Mouse (Mus musculus) large intestine, adult 2 months (tissue): ENCODE results near the gene Man1c1. TPM values are rescaled to one million over a fixed set of nuclear protein-coding genes. Genes with fewer than 3 reads are reported as not detected.

Experiments used
- DNase-seq: peaks from one replicate; pipeline ENCODE4 v3.0.0-alpha.2; 2012; ENCODE audit warnings: low read depth, low spot score
- WGBS: fragments of 180-500 bp; shearing (Covaris S2); methylation state at CpG from one replicate; pipeline ENCODE4 v1.1.7; 2018; 5-methylcytosine and 5-hydroxymethylcytosine counted together
- polyA plus RNA-seq: library from polyadenylated mRNA; depleted of rRNA; stranded (reverse); fragments of >200 nt; gene quantifications from 2 replicates; pipeline ENCODE4 v1.2.3, GENCODE M21; 2012

Man1c1 gene
- polyA plus RNA-seq, 1 experiment = 2.3 TPM

DNA sequence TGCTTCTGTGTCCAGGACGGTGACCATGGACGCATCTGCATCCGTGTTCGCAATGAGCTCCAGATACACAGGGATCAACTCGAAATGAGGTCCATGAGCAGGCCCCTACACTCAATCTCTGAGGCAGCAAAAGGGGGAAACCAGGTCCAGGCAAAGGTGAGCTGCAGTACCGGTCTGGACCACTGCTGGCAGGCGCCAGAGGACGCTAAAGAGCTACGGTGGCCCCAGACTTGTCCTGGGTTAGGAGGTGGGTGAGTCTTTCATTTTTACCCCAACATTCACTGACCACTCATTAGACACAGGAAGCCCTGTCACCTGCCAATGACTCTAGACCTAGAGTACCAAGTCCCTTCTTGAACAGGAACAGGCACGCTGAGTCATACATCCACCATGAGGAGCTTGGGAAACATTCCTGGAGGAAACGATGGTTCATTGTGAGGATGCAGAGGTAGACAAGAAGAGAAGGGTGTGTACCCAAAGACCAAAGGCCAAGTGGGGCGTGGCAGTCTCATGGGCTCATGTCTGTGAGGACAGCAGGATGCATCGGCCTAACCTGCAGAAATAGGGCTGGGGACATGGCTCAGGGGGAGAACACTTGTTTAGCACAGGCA is 21.8 kb upstream of the Man1c1 start:
- peak; percentile 69 for DNase-seq
- 56% methylated on average over 13 of the region's 13 CpGs for WGBS

DNA sequence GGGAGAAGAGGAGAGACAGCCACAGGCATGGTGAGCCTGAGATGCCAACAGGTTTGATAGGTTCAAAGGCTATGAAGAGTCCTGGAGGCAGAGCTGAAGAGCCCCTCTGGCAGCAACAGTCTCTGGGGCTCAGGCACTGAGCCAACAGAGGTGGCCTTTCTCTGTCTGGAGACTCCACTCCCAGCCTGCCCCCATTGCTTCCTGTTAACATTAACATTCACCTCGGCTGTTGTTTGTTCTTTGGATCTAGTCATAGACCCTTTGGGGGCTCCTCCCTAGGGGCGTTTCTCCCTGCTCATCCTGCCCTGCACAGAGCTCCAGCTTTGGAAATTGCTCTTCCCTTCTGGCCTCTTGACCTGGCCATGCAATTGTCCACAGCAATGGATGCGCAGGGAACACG is 20.9 kb upstream of the Man1c1 start:
- WGBS = 49% methylated on average over 4 of the region's 4 CpGs
- DNase-seq = no peak

DNA sequence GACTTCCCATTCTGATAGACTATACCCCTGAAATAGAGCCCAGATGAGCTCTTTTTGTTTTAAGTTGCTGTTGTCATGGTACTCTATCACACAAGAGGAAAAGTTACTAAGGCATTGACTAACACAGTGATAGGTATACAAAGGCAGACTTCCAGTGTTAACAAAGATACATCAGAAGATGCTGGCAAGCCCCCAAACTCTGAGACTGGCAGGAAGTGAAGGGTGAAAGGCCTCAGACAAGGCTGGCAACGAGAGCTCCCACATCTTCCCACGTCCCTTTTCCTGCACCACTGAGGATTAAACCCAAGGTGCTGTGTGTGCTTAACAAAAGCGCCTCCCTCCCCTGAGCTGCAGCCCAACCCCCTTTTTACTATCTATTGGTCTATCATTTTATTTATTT is 19.2 kb upstream of the Man1c1 start:
- WGBS = 84% methylated on average over 3 of the region's 3 CpGs
- no peak for DNase-seq

DNA sequence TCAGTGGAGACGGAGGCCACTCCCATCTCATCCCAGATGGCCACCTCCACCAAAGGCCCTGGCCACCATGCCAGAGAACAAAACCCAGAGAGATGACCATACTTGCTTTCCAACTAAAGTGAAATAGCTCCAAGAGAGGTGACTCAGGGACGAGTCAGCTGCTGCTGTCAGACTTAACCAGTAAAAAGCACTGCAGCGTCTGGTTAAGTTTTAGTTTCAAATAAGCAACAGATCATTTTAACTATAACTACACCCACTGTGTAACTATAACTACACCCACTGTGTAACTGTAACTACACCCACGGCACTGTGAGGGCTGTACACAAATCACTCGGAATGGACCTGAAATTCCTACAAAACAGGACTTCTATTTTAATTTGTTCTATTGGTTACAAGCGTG is 17.0 kb upstream of the Man1c1 start:
- 67% methylated on average over 6 of the region's 6 CpGs for WGBS
- DNase-seq = no peak

DNA sequence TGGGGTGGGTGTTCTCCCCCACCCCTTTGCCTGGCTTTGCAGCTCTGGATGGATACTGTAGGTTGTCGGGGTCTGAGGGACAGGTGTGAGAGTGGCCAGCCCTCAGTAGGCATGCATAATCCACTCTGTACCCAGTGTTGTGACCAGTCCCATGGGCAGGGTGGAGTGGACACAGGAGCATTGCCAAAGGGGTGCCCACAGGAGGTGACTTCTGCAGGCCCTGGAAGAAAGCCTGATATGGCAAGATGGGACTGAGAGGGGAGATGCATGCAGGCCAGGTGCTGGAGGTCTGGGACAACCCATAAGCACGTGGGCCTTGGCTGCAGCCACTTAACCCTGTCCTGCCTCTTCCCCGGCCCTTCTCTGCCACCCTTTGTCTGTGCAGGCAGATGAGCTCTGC is 16.3 kb upstream of the Man1c1 start:
- 69% methylated on average over 3 of the region's 3 CpGs for WGBS
- DNase-seq = no peak

DNA sequence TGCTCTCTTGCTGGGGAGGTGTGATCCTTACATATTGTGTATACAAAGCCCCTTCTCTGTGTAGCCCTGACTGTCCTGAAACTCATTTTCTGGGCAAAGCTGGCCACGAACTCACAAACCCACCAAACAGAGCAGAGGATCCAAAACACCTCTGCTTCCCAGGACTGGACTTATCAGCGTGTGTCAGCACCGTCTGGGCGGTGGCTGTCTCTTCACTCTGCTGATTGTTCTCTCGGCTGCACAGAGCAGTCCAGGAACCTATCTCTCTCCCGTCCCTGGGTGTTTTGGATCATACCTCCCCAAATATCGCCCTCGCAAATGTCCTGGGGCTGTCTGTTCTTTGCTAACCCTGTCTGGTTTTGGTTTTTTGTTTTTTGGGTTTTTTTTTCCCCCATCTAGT is 15.4 kb upstream of the Man1c1 start:
- no peak for DNase-seq
- WGBS = 77% methylated on average over 8 of the region's 8 CpGs

DNA sequence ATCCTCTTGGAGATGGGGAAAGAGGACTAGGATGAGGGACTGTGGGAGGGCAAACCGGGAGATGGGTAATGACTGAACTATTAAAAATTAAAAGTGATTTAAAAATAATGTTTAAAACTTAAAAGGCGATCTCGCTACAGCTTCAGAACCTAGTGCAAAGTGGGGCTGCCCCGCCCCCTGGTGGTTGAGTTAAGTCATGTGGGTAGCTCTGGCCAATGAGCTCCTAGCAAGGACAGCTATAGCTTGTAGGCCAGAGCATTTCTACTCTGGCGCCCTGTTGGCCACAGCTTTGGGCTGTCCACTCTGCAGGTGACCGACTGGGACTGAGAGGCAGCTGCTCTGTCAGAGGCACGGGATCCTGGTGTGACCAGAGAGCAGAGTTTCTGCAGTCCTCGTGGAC is 9.8 kb upstream of the Man1c1 start:
- no peak for DNase-seq
- WGBS = 6% methylated on average over 8 of the region's 8 CpGs

DNA sequence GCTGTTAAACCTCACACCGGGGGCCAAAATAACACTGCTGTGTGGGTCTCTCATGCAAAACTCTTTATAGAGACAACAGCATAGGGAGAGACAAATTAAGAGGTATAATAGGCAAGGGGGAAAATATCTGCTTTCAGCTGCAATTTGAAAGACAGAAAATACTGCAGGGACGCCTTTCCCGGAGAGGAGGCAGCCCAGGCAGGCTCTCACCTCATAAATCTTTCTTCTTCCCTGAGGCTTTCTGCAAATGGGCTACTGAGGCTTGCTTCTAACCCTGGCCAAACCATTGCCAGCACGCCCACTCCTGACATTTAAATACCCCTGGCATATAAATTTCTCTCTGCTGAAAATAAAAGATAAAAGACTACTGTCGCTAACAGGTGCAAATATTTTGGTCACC is 1.2 kb upstream of the Man1c1 start:
- WGBS = 58% methylated on average over 5 of the region's 5 CpGs
- DNase-seq = no peak

DNA sequence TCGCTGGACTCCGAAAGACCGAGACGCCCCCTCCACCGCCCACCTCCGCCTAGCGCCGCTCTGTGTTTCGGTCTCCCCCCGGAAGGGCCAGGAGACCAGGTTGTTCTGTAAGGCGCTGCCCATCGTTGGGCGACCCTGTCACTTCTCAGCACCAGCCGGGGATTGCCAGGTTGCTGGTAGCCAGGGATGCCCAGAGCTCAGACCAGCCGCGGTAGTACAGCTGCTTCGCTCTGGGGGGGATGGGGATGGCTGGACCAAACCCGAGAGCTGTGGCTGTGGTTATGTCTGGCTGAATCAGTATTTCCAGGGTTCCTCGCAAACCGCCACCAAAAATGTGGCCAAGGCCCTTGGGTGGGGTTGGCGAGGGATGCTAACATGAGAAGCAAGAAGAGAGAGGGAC is 500 bp upstream of the Man1c1 start:
- WGBS = 2% methylated on average over 21 of the region's 21 CpGs
- no peak for DNase-seq

DNA sequence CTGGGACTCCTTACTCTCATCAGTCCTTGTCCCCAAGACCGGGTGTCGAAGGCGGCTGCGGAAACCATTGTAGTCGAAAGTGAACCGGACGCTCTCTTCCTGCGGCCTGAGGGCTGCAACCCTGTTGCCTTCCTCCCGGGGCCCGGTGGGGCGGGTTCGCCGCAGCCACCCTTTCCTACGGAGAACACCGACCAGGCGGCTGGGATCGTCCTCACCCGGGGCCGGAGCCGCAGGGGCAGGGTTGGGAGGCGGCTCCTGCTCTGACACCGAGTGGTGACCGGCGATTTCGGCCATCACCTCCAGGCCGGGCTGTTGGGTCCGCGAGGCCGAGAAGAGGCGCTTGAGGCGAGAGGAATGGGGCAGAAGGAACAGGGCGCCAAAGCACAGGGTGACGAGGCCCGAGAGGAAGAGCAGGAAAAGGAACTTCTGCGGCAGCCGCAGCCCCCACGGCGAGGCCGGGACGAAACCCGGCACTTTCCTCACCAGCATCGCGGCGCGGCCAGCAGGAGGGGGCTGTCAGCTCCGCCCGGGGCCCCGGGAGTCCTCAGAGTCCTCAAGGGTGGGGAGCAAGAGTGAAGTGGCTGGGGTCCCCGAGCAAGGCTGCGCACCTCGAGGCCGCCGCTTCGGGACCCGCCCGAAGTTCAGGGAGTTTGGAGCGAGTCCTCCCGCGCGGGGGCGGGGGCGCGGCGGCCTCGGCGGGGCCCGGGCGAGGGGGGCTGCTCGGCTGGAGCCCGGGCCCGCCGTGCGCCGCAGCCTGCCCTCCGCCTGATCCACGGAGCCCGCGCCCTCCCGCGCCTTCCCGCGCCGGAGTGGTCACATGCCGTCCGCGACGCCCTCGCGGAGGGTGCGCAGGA is 882 bp downstream of the Man1c1 start:
- 1% methylated on average over 89 of the region's 90 CpGs for WGBS
- no peak for DNase-seq

DNA sequence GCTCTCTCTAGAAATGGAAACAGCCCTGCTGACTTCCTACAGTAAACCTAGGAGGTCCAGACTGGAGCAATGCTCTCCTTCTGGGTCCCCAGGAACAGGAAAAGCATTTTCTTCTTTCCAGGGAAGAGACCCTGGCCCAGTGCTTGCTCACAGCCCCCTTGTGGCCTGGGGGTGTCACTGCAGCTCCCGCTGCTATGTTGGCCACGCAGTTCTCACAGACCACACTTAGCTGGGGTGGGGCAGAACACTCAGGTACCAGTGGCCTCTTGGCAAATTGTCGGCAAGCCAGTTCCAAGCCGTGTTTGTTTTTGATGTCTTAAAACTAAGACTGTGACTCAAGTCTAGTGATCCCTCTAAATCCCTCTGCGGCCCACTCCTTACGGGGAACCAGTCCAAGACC is 2.2 kb downstream of the Man1c1 start:
- DNase-seq = no peak
- 6% methylated on average over 6 of the region's 6 CpGs for WGBS

DNA sequence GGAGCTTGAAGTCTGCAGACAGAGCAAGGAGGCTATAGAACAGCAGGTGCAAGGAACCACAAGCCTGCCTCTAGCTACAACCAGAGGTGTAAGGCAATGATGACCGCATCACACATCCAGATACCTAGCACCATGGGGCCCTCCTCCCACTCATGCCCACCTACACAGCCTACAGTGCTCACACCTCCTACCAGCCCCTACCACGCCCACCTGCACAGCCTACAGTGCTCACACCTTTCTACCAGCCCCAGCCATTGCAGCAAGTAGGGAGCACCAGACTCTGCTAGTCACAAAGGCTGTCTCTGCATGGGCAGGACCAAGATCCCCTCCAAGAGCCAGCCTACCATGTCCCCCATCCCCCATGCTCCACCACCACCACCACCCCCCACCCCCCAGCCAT is 3.2 kb downstream of the Man1c1 start:
- WGBS = 73% methylated on average over 2 of the region's 2 CpGs
- DNase-seq = no peak

DNA sequence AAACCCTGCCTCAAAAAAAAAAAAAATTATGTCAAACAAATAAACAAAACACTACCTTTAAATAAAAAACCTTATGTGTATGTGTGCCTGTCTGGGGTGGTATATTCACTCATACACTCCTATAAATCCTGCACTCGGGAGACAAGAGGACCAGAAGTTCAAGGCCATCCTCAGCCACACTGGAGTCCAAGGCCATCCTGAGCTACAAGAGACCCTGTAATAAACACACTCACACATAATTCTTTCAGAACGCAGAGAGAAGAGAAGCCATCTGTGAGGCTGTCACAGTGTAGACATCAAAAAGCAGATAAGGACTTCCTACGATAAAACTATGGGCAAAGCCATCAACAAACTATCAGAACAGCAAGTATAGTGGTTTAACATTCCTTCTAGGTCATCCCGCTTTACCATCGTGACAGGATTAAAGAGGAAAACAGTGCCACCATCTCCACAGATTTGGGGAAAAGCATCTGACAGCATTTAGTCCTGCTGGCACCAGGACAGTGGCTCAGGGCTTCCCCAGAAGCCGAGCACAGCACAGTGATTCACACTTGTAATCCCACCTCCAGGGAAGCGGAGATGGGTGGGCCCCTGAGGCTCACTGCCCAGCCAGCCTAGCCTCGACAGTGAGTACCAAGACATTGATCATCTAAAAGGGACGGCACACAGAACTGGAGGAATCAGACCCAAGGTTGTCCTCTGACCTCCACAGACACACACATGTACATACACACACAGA is 10.7 kb downstream of the Man1c1 start:
- WGBS = 66% methylated on average over 9 of the region's 9 CpGs
- no peak for DNase-seq

DNA sequence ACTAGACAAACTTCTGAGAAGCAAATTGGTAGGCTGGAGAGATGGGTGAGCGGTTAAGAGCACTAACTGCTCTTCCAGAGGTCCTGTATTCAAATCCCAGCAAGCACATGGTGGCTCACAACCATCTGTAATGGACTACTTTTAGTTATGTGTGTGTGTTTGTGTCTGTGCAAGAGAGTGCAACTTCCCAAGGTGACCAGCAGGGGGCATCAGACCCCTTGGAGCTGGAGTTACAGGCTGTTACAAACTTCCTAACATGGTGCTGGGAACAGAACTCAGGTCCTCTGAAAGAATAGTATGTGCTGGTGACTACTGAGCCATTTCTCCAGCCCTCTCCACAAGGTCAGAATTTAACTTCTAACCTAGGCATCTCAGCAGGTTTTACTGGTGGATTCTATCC is 11.7 kb downstream of the Man1c1 start:
- 100% methylated on average over 1 of the region's 1 CpGs for WGBS
- no peak for DNase-seq

DNA sequence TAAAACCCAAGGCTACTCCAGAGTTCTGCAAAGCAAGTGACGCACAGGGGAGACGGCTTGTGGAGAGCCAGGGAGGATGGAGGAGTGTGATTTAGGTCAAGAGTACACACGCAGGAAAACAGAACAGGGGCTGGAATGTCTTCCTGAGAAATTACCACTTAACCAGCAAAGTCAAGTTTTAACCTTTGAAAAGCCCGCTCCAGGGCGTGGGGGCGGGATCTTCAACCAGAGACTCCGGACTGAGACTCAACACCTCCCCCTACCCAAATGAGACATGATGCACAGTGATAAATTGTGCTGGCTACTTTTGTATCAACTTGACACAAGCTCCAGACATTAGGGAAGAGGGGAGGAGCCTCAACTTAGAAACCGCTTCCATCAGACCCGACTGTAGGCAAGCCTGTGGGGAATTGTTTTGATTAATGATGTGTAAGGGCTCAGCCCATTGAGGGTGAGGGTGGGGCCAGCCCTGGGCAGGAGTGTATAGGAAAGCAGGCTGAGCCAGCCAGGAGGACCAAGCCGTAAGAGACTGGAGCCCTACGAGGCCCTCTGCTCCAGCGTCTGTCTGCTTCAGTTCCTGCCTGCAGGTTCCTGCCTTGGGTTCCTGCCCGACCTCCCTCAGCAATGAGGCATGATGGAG is 17.9 kb downstream of the Man1c1 start:
- WGBS = 81% methylated on average over 13 of the region's 13 CpGs
- DNase-seq = no peak

DNA sequence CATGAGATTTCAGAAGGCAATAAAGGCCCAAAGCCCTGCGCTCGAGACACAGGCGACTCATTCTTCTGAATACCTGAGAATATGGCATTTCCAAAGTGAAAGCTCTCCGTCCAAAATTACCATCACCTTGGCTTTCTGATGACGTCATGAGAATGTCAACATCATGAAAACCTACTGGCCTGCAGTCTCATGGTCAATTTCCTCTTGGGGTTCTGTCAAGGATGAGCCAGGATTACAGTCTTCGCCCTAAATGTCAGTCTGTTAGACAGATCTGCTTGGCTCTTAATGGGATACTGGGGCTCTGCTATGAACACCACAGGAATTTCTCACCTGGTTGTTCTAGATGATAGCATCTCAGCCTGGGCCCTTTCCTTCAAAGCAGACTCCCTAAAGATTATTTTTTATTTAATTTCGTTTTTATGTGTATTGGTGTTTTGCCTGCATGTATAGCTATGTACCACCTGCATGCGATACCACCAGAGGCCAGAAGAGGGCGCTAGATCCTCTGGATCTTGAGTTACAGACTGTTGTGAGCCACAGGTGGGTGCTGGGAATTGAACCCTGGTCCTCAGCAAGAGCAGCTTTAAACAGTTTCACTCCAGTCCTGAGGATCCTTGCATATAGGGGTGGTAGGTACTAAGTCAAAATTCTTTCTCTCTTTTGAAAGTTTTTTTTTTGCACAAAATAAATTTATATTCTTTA is 19.3 kb downstream of the Man1c1 start:
- 71% methylated on average over 9 of the region's 9 CpGs for WGBS
- DNase-seq = no peak

DNA sequence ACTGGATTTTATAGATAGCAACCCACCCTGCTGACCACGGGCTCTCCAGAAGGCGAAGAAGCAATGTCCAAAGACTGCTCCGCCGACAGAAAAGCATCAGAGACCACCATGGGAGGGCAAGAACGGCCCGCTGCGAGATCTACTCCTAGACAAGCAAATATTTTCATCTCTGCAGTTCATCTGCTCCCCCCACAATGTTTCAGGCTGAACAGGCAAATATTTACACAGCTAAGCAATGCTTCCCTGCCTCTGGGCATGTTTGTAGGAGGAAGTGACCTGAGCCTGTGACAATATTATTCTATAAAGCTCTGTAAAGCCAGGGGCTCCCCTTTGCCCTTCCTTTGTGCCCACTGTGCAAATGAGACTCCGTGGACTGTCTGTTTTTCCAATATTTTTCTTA is 20.2 kb downstream of the Man1c1 start:
- DNase-seq = no peak
- 18% methylated on average over 8 of the region's 8 CpGs for WGBS

DNA sequence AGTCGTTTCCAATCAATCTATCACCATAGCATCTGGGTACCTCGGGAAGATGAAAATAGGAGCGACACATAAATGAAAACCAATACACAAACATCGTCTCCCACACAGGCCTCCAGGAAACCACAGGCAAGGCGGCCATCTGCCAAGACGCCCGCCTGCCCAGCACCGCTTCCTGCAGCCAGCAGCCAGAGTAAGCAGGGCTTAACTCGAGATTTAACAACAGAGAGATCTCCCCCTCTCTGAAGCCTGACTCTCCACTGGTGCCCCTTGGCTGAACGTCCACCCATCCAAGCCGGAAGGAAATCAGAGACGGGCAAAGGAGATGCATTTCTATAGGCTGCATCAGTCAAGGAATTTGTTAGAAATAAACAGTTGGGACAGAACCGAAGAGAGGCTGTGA is 21.1 kb downstream of the Man1c1 start:
- WGBS = 44% methylated on average over 13 of the region's 13 CpGs
- no peak for DNase-seq

DNA sequence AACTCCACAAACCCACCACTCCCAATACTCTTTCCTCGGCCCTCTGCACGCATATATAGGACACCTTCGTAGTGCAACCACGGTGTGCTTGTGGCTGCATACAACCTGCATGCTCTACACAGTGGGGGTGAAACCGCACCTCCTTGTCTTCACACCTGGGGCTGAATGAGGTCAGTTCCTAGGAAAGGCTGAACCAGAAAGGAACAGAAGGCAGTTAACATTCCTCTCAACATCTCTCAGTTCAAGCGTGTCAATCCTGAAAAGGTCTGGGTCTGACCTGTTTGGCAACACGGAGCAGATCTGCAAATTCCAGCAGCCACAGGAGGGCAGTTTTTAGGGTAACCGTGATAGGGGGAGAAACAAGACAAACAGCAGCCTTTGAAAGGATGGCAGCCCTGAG is 21.7 kb downstream of the Man1c1 start:
- WGBS = 74% methylated on average over 8 of the region's 8 CpGs
- DNase-seq = no peak

DNA sequence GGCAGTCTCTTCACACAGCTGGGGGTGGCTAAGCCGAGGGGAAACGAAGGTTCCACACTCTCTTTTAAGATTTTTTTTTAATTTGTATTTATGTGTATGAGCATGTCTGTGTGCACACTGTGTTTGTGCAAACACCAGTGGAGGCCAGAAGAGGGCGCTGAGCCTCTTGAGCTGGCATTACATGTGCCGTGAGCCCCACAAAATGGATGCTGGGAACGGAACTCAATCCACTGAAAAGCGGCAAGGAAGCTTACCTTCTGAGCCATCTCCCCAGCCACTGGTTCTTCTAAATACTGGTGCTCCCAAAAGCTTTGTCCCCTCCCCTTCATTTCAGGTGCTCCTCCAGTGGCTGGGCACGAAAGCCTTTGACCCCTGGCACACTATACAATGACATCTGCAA is 22.3 kb downstream of the Man1c1 start:
- 89% methylated on average over 7 of the region's 7 CpGs for WGBS
- DNase-seq = no peak
